Mouse (Mus musculus) neural tube, embryonic 12.5 days (tissue): Measurements from ENCODE around the gene Tnfsf9. TPM values are rescaled to one million over a fixed set of nuclear protein-coding genes. Genes with fewer than 3 reads are reported as not detected.
A peak's percentile ranks its signal among the peaks of the same experiment; 100 is the strongest.

Experiments used
- ATAC-seq: fragments of 200-750 bp; cut with Nextera tagmentation; 2 replicates; pipeline ENCODE4 v1.8.0; 2017; ENCODE audit warnings: low read depth, mild to moderate bottlenecking, moderate TSS enrichment, moderate library complexity; ENCODE audit not compliant: low FRiP score
- H3K27ac ChIP-seq: fragments of 300-500 bp; sonication (generic); 2 replicates; pipeline ENCODE4 v1.5.1; 2016
- H3K27me3 ChIP-seq: fragments of 300-500 bp; sonication (generic); replicated peaks from 2 replicates; pipeline ENCODE4 v1.6.1; 2016; ENCODE audit warnings: mild to moderate bottlenecking
- H3K36me3 ChIP-seq: fragments of 300-500 bp; sonication (generic); 2 replicates; pipeline ENCODE4 v1.6.1; 2016; ENCODE audit warnings: mild to moderate bottlenecking
- H3K4me1 ChIP-seq: fragments of 300-500 bp; sonication (generic); 2 replicates; pipeline ENCODE4 v1.6.1; 2016
- H3K4me2 ChIP-seq: fragments of 300-500 bp; sonication (generic); replicated peaks from 2 replicates; pipeline ENCODE4 v1.6.1; 2016; ENCODE audit warnings: mild to moderate bottlenecking
- H3K4me3 ChIP-seq: fragments of 300-500 bp; sonication (generic); 2 replicates; pipeline ENCODE4 v1.5.1; 2016
- H3K9ac ChIP-seq: fragments of 300-500 bp; sonication (generic); 2 replicates; pipeline ENCODE4 v1.6.1; 2016; ENCODE audit warnings: mild to moderate bottlenecking
- H3K9me3 ChIP-seq: fragments of 300-500 bp; sonication (generic); 2 replicates; pipeline ENCODE4 v1.6.1; 2016; ENCODE audit warnings: mild to moderate bottlenecking
- WGBS: fragments of 180-500 bp; shearing (Covaris S2); methylation state at CpG from one replicate; pipeline ENCODE4 v1.1.7; 2016; 5-methylcytosine and 5-hydroxymethylcytosine counted together
- polyA plus RNA-seq: library from polyadenylated mRNA; unstranded; fragments of >200 nt; fragmentation: Nextera tagmentation; extraction: Ambion mirVana; gene quantifications from 2 replicates; pipeline ENCODE4 v1.2.1, GENCODE M21; 2016

The Tnfsf9 gene
- polyA plus RNA-seq, 1 experiment from 2014 or later = 5.8 TPM

- Histone ChIP-seq H3K4me1 (no peaks in the 10 kb centered on the region; the same call in none of the 2 replicates), H3K36me3 (no peaks in the 10 kb centered on the region), H3K4me3 (peak overlapping the region; percentile 7; the same call in 1 of the 2 replicates), H3K4me2 (peak overlapping the region; percentile 44), H3K9me3 (no peaks in the 10 kb centered on the region), H3K27ac (no peak overlapping the region), H3K27me3 (no peaks in the 10 kb centered on the region), H3K9ac (no peak overlapping the region; the same call in 1 of the 2 replicates)
- peak; percentile 34 for ATAC-seq
- 3% methylated on average over 11 of the region's 11 CpGs for WGBS
Observed at GRCm38 (mm10) chr17:57070699-57071098, 34.4 kb upstream of the Tnfsf9 start.

DNA sequence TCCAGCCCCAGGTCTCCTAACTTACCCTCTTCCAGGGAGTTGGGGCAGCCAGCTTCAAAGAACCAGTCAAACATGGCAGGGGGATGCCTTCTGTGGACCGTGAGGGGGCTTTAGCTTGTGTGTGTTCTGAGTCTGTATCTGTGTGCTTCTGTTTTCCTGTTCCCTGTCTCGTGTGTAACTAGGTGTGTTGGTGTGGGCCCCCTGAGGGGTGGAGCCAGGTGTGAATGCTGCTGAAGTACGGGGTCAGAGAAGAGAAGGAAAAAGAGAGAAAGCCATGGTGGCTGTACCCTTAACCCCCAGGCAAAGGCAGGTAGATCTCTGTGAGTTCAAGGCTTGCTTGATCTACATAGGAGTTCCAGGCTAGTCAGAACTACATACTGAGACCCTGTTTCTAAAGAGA lies 28.2 kb upstream of the Tnfsf9 start:
- ATAC-seq = no peak

GRCm38 (mm10) chr17:57078336-57078735 lies 26.8 kb upstream of the Tnfsf9 start, which contains the start of gene Dennd1c:
Dennd1c (minus strand) TSS chr17:57078514.
- Histone ChIP-seq H3K4me1 (no peaks in the 10 kb centered on the region), H3K4me2 (no peak within 1 kb of the TSS), H3K27ac (no peak within 1 kb of the TSS), H3K9ac (no peak within 1 kb of the TSS), H3K27me3 (no peaks in the 10 kb centered on the region), H3K36me3 (peaks cover 29% of the 10 kb centered on the region), H3K4me3 (no peak within 1 kb of the TSS), H3K9me3 (no peaks in the 10 kb centered on the region)
- ATAC-seq = 0 out of 2 replicates have a peak, but pooled peaks have one; percentile 23
- WGBS = 62% methylated on average over 6 of the region's 6 CpGs

More for the DNA sequence above, 28.2 kb upstream of the Tnfsf9 start:
- H3K4me3 ChIP-seq = no peak overlapping the region
- no peaks in the 10 kb centered on the region for H3K9me3 ChIP-seq
- H3K27me3 ChIP-seq = no peaks in the 10 kb centered on the region
- peaks cover 24% of the 10 kb centered on the region for H3K36me3 ChIP-seq
- H3K4me2 ChIP-seq = no peak overlapping the region
- no peaks in the 10 kb centered on the region for H3K4me1 ChIP-seq
- H3K9ac ChIP-seq = no peak overlapping the region
- no peak overlapping the region for H3K27ac ChIP-seq
- 62% methylated on average over 3 of the region's 3 CpGs for WGBS

- ATAC-seq = no peak
- H3K4me3 ChIP-seq = no peak overlapping the region
- no peaks in the 10 kb centered on the region for H3K9me3 ChIP-seq
- peaks cover 40% of the 10 kb centered on the region for H3K36me3 ChIP-seq
- no peak overlapping the region for H3K27ac ChIP-seq
- H3K4me1 ChIP-seq = 0 out of 2 replicates have a peak, but pooled peaks cover 5% of the 10 kb centered on the region
- no peak overlapping the region for H3K9ac ChIP-seq
- H3K27me3 ChIP-seq = no peaks in the 10 kb centered on the region
- H3K4me2 ChIP-seq = no peak overlapping the region
- WGBS = 70% methylated on average over 3 of the region's 3 CpGs
Observed at GRCm38 (mm10) chr17:57079919-57080318, 25.2 kb upstream of the Tnfsf9 start.

DNA sequence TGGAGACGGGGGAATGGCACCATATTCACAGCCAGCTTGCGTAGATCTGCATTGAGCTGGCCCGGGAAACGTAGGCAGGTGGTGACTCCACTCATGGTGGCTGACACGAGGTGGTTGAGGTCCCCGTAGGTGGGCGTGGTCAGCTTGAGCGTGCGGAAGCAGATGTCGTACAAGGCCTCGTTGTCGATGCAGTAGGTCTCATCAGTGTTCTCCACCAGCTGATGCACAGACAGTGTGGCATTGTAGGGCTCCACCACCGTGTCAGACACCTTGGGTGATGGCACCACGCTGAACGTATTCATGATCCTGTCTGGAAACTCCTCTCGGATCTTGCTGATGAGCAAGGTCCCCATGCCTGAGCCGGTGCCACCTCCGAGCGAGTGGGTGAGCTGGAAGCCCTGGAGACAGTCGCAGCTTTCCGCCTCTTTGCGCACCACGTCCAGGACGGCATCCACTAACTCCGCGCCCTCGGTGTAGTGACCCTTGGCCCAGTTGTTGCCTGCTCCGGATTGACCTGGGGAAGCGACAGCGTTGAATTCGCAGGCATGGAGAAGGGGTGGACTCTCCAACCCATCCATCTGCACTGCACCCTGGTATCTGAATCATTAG lies 23.8 kb upstream of the Tnfsf9 start:
- peaks cover 40% of the 10 kb centered on the region for H3K36me3 ChIP-seq
- H3K4me3 ChIP-seq = no peak overlapping the region
- 94% methylated on average over 31 of the region's 31 CpGs for WGBS
- H3K4me2 ChIP-seq = no peak overlapping the region
- peaks cover 9% of the 10 kb centered on the region; the same call in 1 of the 2 replicates for H3K4me1 ChIP-seq
- no peak overlapping the region for H3K9ac ChIP-seq
- H3K27ac ChIP-seq = no peak overlapping the region
- no peak for ATAC-seq
- H3K9me3 ChIP-seq = no peaks in the 10 kb centered on the region
- H3K27me3 ChIP-seq = no peaks in the 10 kb centered on the region

DNA sequence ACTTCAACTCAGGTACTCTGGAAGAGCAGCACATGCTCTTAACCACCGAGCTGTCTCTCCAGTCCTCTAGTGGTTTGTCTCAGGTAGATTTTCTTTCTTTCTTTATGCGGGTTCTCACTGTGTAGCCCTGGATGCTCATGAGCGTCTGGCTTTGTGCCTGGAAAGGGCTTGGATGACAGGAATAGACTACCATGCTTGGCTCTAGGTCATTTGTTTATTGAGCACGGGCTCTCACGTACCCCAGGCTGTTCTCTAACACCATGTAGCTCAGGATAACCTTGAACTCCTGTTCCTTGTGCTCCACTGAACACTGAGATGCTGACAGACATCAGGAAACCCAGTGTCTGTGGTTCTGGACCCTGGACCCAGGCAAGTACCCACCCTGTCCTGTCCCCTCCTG lies 22.6 kb upstream of the Tnfsf9 start:
- Histone ChIP-seq H3K9me3 (no peaks in the 10 kb centered on the region), H3K9ac (no peak overlapping the region), H3K4me1 (peaks cover 18% of the 10 kb centered on the region; the same call in 1 of the 2 replicates), H3K36me3 (peaks cover 40% of the 10 kb centered on the region), H3K4me3 (no peak overlapping the region), H3K27ac (no peak overlapping the region), H3K27me3 (no peaks in the 10 kb centered on the region), H3K4me2 (no peak overlapping the region)
- 92% methylated on average over 5 of the region's 5 CpGs for WGBS
- no peak for ATAC-seq

- H3K27me3 ChIP-seq = no peaks in the 10 kb centered on the region
- ATAC-seq = no peak
- no peak overlapping the region for H3K9ac ChIP-seq
- H3K4me2 ChIP-seq = peak overlapping the region; percentile 59
- H3K9me3 ChIP-seq = no peaks in the 10 kb centered on the region
- no peak overlapping the region for H3K27ac ChIP-seq
- peaks cover 18% of the 10 kb centered on the region; the same call in 1 of the 2 replicates for H3K4me1 ChIP-seq
- peaks cover 24% of the 10 kb centered on the region for H3K36me3 ChIP-seq
- no peak overlapping the region for H3K4me3 ChIP-seq
- WGBS = 88% methylated on average over 11 of the region's 11 CpGs
Observed at GRCm38 (mm10) chr17:57085970-57086757, 19.0 kb upstream of the Tnfsf9 start.

DNA sequence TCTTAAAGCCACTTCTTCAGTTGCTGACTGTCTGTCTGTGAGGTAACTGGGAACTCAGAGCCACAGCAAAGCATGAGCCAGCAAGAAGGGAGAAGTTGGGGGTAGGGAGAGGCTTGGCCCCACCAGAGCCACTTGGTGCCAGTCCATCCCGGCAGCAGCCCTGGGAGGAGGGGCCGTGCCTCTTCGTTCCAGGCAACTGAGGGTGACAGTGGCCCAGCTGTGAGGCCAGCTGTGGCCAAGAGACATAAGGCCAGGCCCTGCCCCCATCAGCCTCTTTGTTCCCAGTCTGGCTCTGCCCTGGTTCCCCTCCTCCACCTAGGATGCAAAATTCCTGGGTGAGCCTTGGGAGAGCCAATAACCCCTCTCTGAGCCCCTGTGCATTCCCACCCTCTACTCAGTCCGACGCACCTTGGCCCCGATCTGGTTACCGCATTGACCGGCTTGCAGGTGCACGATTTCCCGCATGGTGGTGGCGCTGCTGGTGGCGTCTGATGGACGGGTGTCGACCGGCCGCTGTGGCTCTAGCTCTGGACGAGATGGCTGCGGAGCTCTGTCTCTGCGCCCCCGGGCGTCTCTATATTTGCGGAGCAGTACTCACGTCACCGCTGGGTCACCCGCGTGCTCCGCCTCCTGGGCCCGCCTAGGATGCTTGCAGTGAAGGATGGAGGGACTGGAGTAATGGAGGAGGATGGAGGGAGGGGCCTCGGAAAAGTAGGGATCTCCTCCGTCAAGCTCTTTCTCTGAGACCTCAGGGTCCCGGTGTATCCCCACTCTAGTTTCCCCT lies 17.9 kb upstream of the Tnfsf9 start, which contains the start of gene Tubb4a:
Gene Tubb4a, minus strand, starts transcription at position 734 of the 784 bp plus-strand sequence.
- peak within 1 kb of the TSS; percentile 59 for H3K4me2 ChIP-seq
- ATAC-seq = peak; percentile 95
- 0 out of 2 replicates have a peak, but pooled peaks cover 4% of the 10 kb centered on the region for H3K9me3 ChIP-seq
- 2% methylated on average over 31 of the region's 31 CpGs for WGBS
- no peak within 1 kb of the TSS; the same call in 1 of the 2 replicates for H3K27ac ChIP-seq
- peak within 1 kb of the TSS; percentile 46 for H3K4me3 ChIP-seq
- peaks cover 18% of the 10 kb centered on the region; the same call in 1 of the 2 replicates for H3K4me1 ChIP-seq
- peaks cover 15% of the 10 kb centered on the region; the same call in 1 of the 2 replicates for H3K36me3 ChIP-seq
- peak within 1 kb of the TSS; percentile 61 for H3K9ac ChIP-seq
- no peaks in the 10 kb centered on the region for H3K27me3 ChIP-seq

- no peak for ATAC-seq
- Histone ChIP-seq H3K4me2 (no peak overlapping the region), H3K9me3 (0 out of 2 replicates have a peak, but pooled peaks cover 6% of the 10 kb centered on the region), H3K4me1 (peaks cover 5% of the 10 kb centered on the region; the same call in 1 of the 2 replicates), H3K27me3 (peaks cover 5% of the 10 kb centered on the region), H3K4me3 (no peak overlapping the region), H3K9ac (no peak overlapping the region), H3K27ac (no peak overlapping the region), H3K36me3 (no peaks in the 10 kb centered on the region)
- 93% methylated on average over 3 of the region's 3 CpGs for WGBS
Observed at GRCm38 (mm10) chr17:57094222-57094621, 10.9 kb upstream of the Tnfsf9 start.

- ATAC-seq = peak; percentile 80
Observed at GRCm38 (mm10) chr17:57095855-57096622, 9.1 kb upstream of the Tnfsf9 start.

GRCm38 (mm10) chr17:57096623-57096920 lies 8.6 kb upstream of the Tnfsf9 start:
- Histone ChIP-seq H3K4me2 (peak overlapping the region; percentile 48), H3K9me3 (0 out of 2 replicates have a peak, but pooled peaks cover 6% of the 10 kb centered on the region), H3K36me3 (no peaks in the 10 kb centered on the region), H3K4me1 (peaks cover 5% of the 10 kb centered on the region; the same call in 1 of the 2 replicates), H3K4me3 (peak overlapping the region; percentile 16; the same call in 1 of the 2 replicates), H3K27ac (no peak overlapping the region), H3K9ac (no peak overlapping the region), H3K27me3 (peaks cover 5% of the 10 kb centered on the region)
- WGBS = 2% methylated on average over 11 of the region's 11 CpGs
- peak; percentile 86 for ATAC-seq

More at GRCm38 (mm10) chr17:57095855-57096622, 9.1 kb upstream of the Tnfsf9 start:
- H3K4me1 ChIP-seq = peaks cover 5% of the 10 kb centered on the region; the same call in 1 of the 2 replicates
- H3K9ac ChIP-seq = no peak overlapping the region
- H3K4me2 ChIP-seq = peak overlapping the region; percentile 48
- H3K4me3 ChIP-seq = peak overlapping the region; percentile 16; the same call in 1 of the 2 replicates
- no peaks in the 10 kb centered on the region for H3K36me3 ChIP-seq
- 0 out of 2 replicates have a peak, but pooled peaks cover 6% of the 10 kb centered on the region for H3K9me3 ChIP-seq
- H3K27me3 ChIP-seq = peaks cover 5% of the 10 kb centered on the region
- WGBS = 3% methylated on average over 19 of the region's 19 CpGs
- H3K27ac ChIP-seq = no peak overlapping the region
